Mouse (Mus musculus): ENCODE results near the gene Ric1.

Gene Ric1

DNA sequence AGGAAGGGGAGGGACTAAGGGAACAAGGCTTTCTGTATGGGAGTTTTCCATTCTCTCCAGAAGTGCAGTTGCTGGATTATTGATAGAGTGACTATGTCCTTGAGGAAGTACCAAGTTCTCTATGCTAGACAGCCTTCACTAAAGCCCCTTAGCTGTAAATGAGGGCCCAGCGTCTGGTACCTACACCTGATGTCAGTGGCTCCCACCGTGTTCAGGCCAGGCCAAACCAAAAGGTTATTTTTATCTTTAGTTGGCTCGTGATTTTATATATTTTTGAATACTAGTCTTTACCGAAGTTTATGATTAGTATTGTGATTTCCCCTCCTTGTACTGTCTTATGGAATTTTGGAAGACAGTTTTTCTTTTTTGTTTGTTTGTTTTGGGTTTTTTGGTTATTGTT lies 85.4 kb downstream of the Ric1 start:
- no peak for DNase-seq (ENCODE audit: low read depth, low spot score)

GRCm38 (mm10) chr19:29608212-29608611 lies 86.1 kb downstream of the Ric1 start:
- no peak for DNase-seq (ENCODE audit: low read depth, low spot score)

DNA sequence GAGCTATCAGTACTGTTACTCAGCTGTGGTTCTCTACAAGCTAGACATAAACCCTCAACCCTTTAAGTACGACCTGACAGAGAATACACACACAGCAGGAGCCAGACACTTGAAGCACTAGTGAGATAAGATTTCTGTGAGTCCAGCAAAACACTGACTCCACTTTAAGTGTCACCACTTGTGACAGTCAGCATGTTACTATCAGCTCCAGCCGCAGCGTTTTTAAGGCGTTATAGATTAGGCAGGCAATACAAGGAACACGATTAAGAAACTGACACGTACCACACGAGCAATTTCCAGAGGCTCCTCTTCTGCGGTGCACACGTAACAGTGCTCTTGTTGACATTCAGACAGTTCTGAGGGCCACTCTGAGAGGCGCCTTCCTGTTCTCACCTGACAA lies 88.8 kb downstream of the Ric1 start:
- no peak for DNase-seq (ENCODE audit: low read depth, low spot score)

DNA sequence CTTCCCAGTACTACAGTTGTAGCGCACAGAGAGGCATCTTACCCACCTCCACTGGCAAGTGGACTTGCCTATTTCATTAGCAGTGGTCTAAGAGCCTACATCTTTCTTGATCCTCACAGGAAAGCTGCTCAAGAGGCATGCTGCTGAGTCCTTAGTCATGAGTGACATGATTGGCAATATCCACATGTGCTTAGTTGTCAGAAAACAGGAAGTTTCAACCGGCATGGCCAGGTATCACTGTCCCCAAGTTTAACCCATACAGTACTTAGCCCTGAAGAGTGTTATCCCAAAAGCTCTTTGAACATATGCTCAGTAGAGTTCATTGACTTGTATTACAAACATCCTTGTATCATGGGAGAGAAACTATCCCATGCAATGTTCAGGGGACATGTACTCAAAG lies 90.0 kb downstream of the Ric1 start:
- DNase-seq (ENCODE audit: low read depth, low spot score), result no peak

GRCm38 (mm10) chr19:29641055-29641454 lies 119.0 kb downstream of the Ric1 start:
- DNase-seq (ENCODE audit: low read depth, low spot score), result peak; percentile 25

DNA sequence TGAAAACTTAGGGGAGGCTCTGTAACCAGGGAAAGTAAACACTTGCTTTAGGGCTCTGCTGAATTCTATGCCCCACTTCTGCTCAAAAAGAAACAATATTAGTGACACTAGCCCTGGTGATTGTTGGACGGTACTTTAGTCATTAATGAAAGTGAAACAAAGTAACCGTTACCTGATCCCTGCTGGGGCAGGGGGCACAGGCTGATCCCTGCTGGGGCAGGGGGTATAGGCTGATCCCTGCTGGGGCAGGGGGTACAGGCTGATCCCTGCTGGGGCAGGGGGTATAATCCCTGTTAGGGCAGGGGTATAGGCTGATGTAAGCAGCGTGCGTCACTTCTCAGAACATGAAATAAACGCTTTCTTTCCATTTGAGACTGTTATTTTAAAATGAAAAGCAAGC lies 119.4 kb downstream of the Ric1 start:
- no peak for DNase-seq (ENCODE audit: low read depth, low spot score)

DNA sequence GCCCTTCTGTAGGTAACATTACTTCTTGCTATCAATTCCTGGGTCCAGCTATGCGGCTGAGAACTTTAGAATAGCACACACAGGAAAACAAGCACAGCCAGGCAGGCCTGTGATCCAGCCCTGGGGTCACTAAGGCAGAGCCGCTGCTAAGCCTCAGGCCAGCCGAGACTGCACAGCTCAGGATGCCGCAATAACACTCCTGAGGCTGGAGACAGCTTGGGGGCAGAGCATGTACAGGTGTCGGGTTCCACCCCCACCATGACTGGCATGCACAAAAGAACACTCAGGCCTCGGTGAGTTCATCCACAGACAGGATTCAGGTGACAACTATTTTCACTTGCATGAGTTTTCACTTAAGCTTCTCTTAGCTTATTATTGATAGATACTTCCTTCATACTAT lies 120.1 kb downstream of the Ric1 start:
- DNase-seq (ENCODE audit: low read depth, low spot score), result peak; percentile 21

GRCm38 (mm10) chr19:29643194-29643922 lies 121.3 kb downstream of the Ric1 start:
- DNase-seq (ENCODE audit: low read depth, low spot score), result no peak

- DNase-seq (ENCODE audit: low read depth, low spot score), result no peak
Observed at GRCm38 (mm10) chr19:29644747-29645146, 122.7 kb downstream of the Ric1 start.

DNA sequence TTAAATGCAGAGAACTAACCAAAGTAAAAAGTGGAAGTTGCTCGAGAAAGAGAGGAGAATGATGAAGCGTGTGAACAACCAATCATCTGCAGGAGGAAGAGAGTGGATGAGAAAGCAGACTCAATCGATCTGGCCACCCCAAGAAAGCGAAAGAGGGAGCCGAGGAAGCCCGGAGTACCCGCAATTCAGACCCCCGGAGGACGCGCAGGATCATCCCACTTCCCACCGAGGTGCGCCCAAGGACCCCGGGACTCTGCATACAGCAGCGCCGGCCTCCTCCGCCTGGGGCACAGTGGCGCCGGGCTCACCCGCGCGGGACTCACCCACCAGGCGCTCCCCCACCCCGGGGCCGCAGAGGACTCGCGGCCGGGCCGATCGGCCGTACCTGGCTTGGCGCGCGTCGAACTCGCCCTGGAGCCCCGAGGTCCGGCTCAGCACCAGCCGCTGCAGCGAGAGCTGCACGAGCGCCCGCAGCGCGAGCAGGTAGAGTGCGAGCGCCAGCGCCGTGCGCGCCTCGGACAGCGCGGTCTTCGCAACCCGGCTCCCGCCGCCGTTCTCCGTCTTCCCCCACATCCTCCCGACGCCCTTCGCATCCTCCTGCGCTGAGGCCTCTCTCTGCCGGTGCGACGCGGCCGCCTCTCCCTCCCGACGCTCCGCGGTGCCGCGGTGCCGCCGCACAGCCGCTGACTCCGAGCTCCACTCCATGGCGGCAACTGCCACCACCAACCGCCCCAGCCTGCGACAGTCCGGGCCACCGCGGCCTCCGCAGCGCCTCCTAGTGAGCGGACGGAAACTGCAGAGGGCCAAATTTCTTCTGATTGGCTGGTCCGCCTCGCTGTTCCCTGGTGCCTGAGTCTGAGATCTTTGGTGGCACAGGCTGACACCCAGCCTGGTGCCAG lies 125.8 kb downstream of the Ric1 start, which contains the start of gene Ermp1:
Gene Ermp1 (minus strand): TSS at position 765 of the 899 bp plus-strand sequence.
- DNase-seq (ENCODE audit: low read depth, low spot score), result peak; percentile 83

DNA sequence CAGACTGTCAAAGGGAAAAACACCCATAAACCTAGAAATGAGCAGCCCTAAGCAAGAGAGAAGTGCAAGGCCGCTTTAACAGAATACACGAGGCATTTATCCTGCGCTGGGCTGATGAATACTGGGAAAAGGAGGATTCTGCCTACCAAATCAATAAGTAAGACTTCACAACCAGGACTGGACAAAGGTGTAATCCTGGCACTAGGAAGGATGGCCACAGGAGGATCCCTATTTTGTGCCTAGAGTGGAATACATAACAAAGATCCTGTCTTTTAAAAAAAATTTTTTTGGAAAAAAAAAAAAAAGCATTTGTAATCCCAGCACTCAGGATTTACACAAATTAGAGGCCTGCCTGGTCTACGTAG lies 126.5 kb downstream of the Ric1 start:
- no peak for DNase-seq (ENCODE audit: low read depth, low spot score)

DNA sequence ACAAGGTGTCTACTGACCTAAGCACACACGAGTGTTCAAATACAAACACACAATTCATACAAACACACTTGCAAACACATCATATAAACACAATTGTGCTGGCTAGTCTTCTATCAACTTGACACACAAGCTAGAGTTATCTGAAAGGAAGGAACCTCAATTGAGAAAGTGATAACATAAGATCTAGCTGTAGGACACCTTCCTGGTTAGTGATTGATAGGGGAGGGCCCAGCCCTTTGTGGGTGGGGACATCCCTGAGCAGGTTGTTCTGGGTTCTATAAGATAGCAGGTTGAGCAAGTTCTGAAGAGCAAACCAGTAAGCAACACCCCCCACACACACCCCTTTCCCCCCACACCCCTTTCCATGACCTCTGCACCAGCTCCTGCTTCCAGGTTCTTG lies 127.6 kb downstream of the Ric1 start:
- DNase-seq (ENCODE audit: low read depth, low spot score), result no peak

DNA sequence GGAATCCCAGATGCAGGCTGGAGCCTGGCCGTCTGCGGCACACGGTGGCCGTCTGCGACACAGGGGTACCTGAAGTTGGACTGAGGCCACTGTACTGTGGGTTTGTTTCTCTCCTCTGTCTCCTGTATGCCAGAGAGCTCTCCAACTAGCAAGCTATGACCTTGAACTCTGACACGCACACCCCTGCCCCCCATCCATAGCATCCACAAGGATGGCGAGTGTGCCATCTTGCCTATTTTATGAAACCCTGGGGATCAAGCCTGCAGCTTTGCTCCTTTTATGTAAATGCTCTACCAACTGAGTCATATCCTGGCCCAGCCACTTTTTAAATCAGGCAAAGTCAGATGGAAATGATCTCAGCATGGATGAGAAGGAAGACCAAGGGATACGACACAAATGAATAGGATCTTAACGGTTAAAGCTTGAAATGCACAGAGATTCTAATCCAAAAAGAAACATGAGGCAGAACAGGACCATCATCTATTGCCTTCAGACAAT lies 131.7 kb downstream of the Ric1 start:
- DNase-seq (ENCODE audit: low read depth, low spot score), result no peak

- DNase-seq (ENCODE audit: low read depth, low spot score), result no peak
Observed at GRCm38 (mm10) chr19:29655148-29655547, 133.1 kb downstream of the Ric1 start.

DNA sequence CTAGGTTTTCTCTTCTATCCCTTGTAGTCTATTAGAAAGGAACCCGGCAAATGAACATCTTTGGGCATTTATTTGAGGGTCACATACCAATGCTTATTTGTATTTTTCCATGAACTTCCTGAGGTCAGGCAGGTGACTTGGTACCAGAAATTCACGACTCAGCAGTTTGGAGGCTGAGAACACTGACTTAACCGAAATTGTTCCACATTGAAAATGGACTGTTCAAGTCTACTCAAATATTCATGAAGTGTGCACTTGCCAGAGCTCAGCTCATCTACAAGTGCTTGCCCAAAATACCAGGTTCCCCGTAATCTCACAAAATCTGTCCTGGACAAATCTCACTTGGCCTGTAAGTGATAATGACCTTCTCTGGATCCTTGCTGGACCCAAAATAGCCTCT lies 133.9 kb downstream of the Ric1 start:
- no peak for DNase-seq (ENCODE audit: low read depth, low spot score)
